Mouse (Mus musculus): ENCODE results near the gene Vmn1r87. TPM values are rescaled to one million over a fixed set of nuclear protein-coding genes. Genes with fewer than 3 reads are reported as not detected.

The Vmn1r87 gene
- polyA plus RNA-seq (2014; fragmentation: Illumina TruSeq; extraction: RNeasy Lipid Tissue Mini Kit (QIAGEN cat#74804); ENCODE audit: low read depth, low replicate concordance) = not detected

GRCm38 (mm10) chr7:13140057-13140456, at the start of gene Vmn1r87:
Vmn1r87 (minus strand) TSS chr7:13140157.

GRCm38 (mm10) chr7:13159268-13159667, 19.3 kb upstream of the Vmn1r87 start, which contains the start of gene Vmn1r88:
Vmn1r88 (plus strand) TSS chr7:13159568.

GRCm38 (mm10) chr7:13119817-13120216, 20.1 kb downstream of the Vmn1r87 start, which contains the start of gene Vmn1r86:
Vmn1r86 (minus strand) TSS chr7:13119917.

GRCm38 (mm10) chr7:13095073-13095472, 44.9 kb downstream of the Vmn1r87 start, which contains the start of gene Vmn1r85:
Vmn1r85 (minus strand) TSS chr7:13095173.

Other genes with a start within 250 kb of the Vmn1r87 start
- gene Zscan22, start 242.3 kb downstream of the Vmn1r87 start, polyA plus RNA-seq (2014; fragmentation: Illumina TruSeq; extraction: RNeasy Lipid Tissue Mini Kit (QIAGEN cat#74804); ENCODE audit: low read depth, low replicate concordance) = 5.1 TPM
- 661 TPM for gene Rps5, start 217.9 kb downstream of the Vmn1r87 start, polyA plus RNA-seq (2014; fragmentation: Illumina TruSeq; extraction: RNeasy Lipid Tissue Mini Kit (QIAGEN cat#74804); ENCODE audit: low read depth, low replicate concordance)
- gene Rnf225, start 212.7 kb downstream of the Vmn1r87 start, polyA plus RNA-seq (2014; fragmentation: Illumina TruSeq; extraction: RNeasy Lipid Tissue Mini Kit (QIAGEN cat#74804); ENCODE audit: low read depth, low replicate concordance) = not detected
- 2.5 TPM for gene Zfp324, start 174.3 kb downstream of the Vmn1r87 start, polyA plus RNA-seq (2014; fragmentation: Illumina TruSeq; extraction: RNeasy Lipid Tissue Mini Kit (QIAGEN cat#74804); ENCODE audit: low read depth, low replicate concordance)
- gene Zfp446, start 162.3 kb downstream of the Vmn1r87 start, polyA plus RNA-seq (2014; fragmentation: Illumina TruSeq; extraction: RNeasy Lipid Tissue Mini Kit (QIAGEN cat#74804); ENCODE audit: low read depth, low replicate concordance) = 5.0 TPM
- 0.63 TPM for gene Slc27a5, start 142.0 kb downstream of the Vmn1r87 start, polyA plus RNA-seq (2014; fragmentation: Illumina TruSeq; extraction: RNeasy Lipid Tissue Mini Kit (QIAGEN cat#74804); ENCODE audit: low read depth, low replicate concordance)
- gene Trim28, start 141.0 kb downstream of the Vmn1r87 start, polyA plus RNA-seq (2014; fragmentation: Illumina TruSeq; extraction: RNeasy Lipid Tissue Mini Kit (QIAGEN cat#74804); ENCODE audit: low read depth, low replicate concordance) = 95.8 TPM
- 4.7 TPM for gene Zbtb45, start 130.1 kb downstream of the Vmn1r87 start, polyA plus RNA-seq (2014; fragmentation: Illumina TruSeq; extraction: RNeasy Lipid Tissue Mini Kit (QIAGEN cat#74804); ENCODE audit: low read depth, low replicate concordance)
- gene Chmp2a, start 105.3 kb downstream of the Vmn1r87 start, polyA plus RNA-seq (2014; fragmentation: Illumina TruSeq; extraction: RNeasy Lipid Tissue Mini Kit (QIAGEN cat#74804); ENCODE audit: low read depth, low replicate concordance) = 178 TPM
- gene Ube2m, start 101.9 kb downstream of the Vmn1r87 start, polyA plus RNA-seq (2014; fragmentation: Illumina TruSeq; extraction: RNeasy Lipid Tissue Mini Kit (QIAGEN cat#74804); ENCODE audit: low read depth, low replicate concordance) = 200 TPM
- 0.29 TPM for gene Mzf1, start 85.4 kb downstream of the Vmn1r87 start, polyA plus RNA-seq (2014; fragmentation: Illumina TruSeq; extraction: RNeasy Lipid Tissue Mini Kit (QIAGEN cat#74804); ENCODE audit: low read depth, low replicate concordance)
- gene Vmn1r85, start 45.0 kb downstream of the Vmn1r87 start, polyA plus RNA-seq (2014; fragmentation: Illumina TruSeq; extraction: RNeasy Lipid Tissue Mini Kit (QIAGEN cat#74804); ENCODE audit: low read depth, low replicate concordance) = not detected
- not detected for gene Vmn1r86, start 20.2 kb downstream of the Vmn1r87 start, polyA plus RNA-seq (2014; fragmentation: Illumina TruSeq; extraction: RNeasy Lipid Tissue Mini Kit (QIAGEN cat#74804); ENCODE audit: low read depth, low replicate concordance)
- not detected for gene Vmn1r88, start 19.4 kb upstream of the Vmn1r87 start, polyA plus RNA-seq (2014; fragmentation: Illumina TruSeq; extraction: RNeasy Lipid Tissue Mini Kit (QIAGEN cat#74804); ENCODE audit: low read depth, low replicate concordance)
- gene Vmn1r89, start 72.9 kb upstream of the Vmn1r87 start, polyA plus RNA-seq (2014; fragmentation: Illumina TruSeq; extraction: RNeasy Lipid Tissue Mini Kit (QIAGEN cat#74804); ENCODE audit: low read depth, low replicate concordance) = not detected
- 3.0 TPM for gene Lig1, start 137.1 kb upstream of the Vmn1r87 start, polyA plus RNA-seq (2014; fragmentation: Illumina TruSeq; extraction: RNeasy Lipid Tissue Mini Kit (QIAGEN cat#74804); ENCODE audit: low read depth, low replicate concordance)
- 11.2 TPM for gene Zswim9, start 138.6 kb upstream of the Vmn1r87 start, polyA plus RNA-seq (2014; fragmentation: Illumina TruSeq; extraction: RNeasy Lipid Tissue Mini Kit (QIAGEN cat#74804); ENCODE audit: low read depth, low replicate concordance)
- 0.26 TPM for gene Pla2g4c, start 184.5 kb upstream of the Vmn1r87 start, polyA plus RNA-seq (2014; fragmentation: Illumina TruSeq; extraction: RNeasy Lipid Tissue Mini Kit (QIAGEN cat#74804); ENCODE audit: low read depth, low replicate concordance)